Mouse (Mus musculus) brain, embryonic 14.5 days (tissue): Measurements from ENCODE around the gene Smagp.

Experiments
- CTCF ChIP-seq: fragments of 200-500 bp; IDR thresholded peaks from 2 replicates; pipeline ENCODE4 v1.5.1; 2012; ENCODE audit warnings: inconsistent platforms, mild to moderate bottlenecking, moderate library complexity, borderline replicate concordance; ENCODE audit not compliant: insufficient read depth, insufficient read length; ENCODE audit errors: extremely low read depth
- POLR2A ChIP-seq: fragments of 200-500 bp; IDR thresholded peaks from 2 replicates; pipeline ENCODE4 v1.6.1; 2012; ENCODE audit warnings: mild to moderate bottlenecking, inconsistent platforms, borderline replicate concordance; ENCODE audit not compliant: poor library complexity, insufficient read depth, insufficient read length, severe bottlenecking; ENCODE audit errors: extremely low read depth

- TF ChIP-seq CTCF: no peak
- no peak for TF ChIP-seq POLR2A
These were observed 56.6 kb downstream of the Smagp start for GRCm38 (mm10) chr15:100580108-100580507.
